Mouse (Mus musculus): ENCODE measurements around the gene Mbd3.

Gene Mbd3

DNA sequence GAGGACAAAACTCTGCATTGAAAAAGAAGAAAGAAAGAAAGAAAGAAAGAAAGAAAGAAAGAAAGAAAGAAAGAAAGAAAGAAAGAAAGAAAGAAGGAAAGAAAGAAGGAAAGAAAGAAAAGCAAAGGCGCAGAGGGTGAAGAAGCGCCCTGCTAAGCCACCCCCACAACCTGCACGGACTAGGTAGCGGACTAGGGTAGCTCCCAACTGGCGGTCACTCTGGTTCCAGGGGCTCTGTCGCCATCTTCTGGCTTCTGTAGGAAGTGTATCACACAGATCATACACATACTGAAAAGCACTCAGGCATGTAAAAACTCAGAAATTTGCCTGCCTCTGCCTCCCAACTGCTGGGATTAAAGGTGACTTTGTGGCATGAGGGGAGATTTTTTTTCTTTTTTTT, 25.3 kb downstream of the Mbd3 start:
- no peak for ATAC-seq (ENCODE audit: insufficient number of reproducible peaks, low FRiP score, low TSS enrichment)

DNA sequence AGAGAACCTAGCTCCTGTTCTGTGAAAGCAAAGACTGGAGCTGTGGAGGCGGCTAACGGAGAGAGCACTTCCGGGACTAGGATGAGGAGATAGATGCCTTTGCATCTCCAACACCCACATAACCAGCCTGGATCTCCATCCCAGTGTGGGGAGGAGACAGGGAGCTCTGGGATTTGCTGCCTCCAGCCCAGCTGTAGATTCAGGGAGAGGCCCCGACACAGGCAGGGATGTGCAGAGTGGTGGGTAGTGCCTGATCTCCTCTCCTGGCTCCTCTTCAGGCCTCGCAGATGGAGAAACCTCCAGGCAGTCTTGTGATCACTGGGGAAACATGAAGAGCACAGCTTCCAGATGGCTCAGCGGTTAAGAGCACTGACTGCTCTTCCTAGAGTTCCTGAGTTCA, 26.6 kb downstream of the Mbd3 start:
- ATAC-seq (ENCODE audit: insufficient number of reproducible peaks, low FRiP score, low TSS enrichment): no peak

DNA sequence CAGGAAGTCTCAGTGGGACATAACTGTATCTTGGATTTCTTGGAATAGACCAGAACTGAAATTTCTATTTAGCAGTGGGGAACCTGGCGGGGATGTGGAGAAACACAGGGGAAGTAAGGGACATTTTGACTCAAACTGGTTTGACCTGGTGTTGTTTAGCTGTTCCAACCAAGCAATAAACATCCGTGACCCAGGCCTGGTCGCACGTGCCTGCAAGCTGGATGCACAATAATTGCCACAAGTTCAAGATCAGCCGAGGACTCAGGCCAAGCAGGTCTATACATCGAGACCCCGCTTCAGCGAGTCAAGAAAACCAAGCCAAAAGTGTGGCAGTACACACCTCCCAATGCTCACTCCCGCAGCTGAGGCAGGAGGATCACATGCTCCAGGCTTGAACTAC, 27.4 kb downstream of the Mbd3 start:
- no peak for ATAC-seq (ENCODE audit: insufficient number of reproducible peaks, low FRiP score, low TSS enrichment)

GRCm38 (mm10) chr10:80371411-80371966, 27.9 kb downstream of the Mbd3 start:
- peak; percentile 79; the same call in 1 of the 2 replicates for ATAC-seq (ENCODE audit: insufficient number of reproducible peaks, low FRiP score, low TSS enrichment)

DNA sequence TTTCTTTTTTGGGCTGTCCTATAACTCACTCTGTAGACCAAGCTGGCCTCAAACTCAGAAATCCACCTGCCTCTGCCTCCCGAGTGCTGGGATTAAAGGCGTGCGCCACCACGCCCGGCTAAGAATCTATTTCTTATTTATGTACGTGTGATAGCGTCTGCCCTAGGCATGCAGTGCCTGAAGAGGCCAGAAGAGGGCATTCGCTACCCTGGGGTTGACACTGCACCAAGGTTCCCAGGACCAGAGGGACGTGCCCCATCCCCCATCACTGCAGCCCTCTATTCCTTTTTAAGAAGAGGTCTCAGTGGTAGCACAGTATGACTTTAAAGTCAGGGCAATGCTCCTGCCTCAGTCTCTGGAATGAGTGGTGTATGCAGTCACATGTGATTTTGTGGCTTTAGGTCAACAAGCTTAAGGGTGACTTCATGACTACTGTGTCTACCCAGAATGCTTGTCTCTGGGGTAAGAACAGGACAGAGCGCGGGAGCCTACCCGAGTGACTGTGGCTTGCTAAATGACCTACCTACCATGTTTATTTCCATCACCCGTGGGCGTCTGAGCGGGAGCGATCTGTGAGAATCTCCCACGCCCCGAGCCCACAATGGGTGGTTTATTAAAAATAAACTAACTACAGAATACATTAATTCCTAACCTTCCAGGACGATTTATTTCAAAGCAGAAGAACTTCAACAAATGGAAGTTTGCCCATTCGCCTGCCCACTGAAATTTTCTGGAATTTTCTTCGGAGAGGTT, 29.2 kb downstream of the Mbd3 start:
- ATAC-seq (ENCODE audit: insufficient number of reproducible peaks, low FRiP score, low TSS enrichment): no peak

DNA sequence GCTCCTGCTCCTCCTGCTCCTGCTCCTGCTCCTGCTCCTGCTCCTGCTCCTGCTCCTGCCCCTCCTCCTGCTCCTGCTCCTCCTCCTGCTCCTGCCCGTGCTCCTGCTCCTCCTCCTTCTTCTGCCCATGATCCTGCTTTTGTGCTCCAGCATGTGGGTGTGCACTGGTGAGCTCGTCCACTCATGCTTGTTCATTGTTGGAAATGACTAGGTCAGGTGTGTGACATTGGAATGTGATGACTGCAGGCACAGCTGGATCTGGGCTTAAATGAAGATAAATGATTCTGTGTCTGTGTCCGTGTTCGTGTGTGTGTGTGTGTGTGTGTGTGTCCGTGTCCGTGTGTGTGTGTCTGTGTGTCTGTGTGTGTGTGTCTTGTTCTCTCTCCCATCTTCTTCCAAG, 31.0 kb downstream of the Mbd3 start:
- ATAC-seq (ENCODE audit: insufficient number of reproducible peaks, low FRiP score, low TSS enrichment): no peak

- ATAC-seq (ENCODE audit: insufficient number of reproducible peaks, low FRiP score, low TSS enrichment): no peak
These were observed 31.4 kb downstream of the Mbd3 start for GRCm38 (mm10) chr10:80367954-80368353.

DNA sequence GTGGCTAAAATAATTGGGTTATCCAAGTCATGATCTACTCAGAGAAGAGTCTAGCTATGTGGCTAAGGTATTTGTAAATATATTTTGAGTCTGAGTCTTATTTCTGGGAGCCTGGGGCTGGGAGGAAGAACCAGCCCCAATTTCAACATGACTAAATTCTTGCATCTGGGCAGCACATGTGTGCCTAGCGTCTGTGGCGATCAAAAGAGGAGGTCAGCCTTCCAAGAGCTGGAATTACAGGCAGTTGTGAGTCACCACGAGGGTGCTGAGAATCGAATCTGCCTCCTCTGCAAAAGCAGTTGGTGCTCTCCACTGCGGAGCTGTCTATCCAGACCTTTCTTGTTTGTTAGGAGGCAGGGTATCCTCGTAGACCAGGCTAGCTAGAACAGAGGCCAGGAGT, 33.6 kb downstream of the Mbd3 start:
- no peak for ATAC-seq (ENCODE audit: insufficient number of reproducible peaks, low FRiP score, low TSS enrichment)

GRCm38 (mm10) chr10:80363734-80364133, 35.6 kb downstream of the Mbd3 start:
- no peak for ATAC-seq (ENCODE audit: insufficient number of reproducible peaks, low FRiP score, low TSS enrichment)

GRCm38 (mm10) chr10:80357994-80358639, 41.2 kb downstream of the Mbd3 start:
- ATAC-seq (ENCODE audit: insufficient number of reproducible peaks, low FRiP score, low TSS enrichment): no peak

GRCm38 (mm10) chr10:80357336-80357735, 42.0 kb downstream of the Mbd3 start:
- no peak for ATAC-seq (ENCODE audit: insufficient number of reproducible peaks, low FRiP score, low TSS enrichment)

DNA sequence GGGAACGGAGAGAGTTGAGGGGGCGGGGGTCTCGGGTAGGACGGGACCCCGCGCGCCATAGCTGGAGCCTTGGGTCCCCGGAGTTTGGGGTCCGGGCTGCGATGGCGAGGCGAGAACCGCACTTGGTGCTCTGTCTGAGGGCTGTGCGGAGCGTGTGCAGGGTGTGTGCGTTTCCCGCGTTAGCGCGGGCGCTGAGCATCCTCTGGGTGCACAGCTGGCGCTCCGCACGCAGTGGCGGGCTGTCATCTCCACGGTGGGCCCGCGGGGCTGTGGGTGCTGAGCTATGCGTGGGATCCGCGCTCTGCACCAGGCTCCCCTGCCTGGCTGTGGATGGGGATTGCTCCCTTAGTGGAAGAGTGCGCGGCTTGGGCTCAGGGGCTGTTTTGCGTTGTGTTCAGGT, 42.6 kb downstream of the Mbd3 start:
- no peak for ATAC-seq (ENCODE audit: insufficient number of reproducible peaks, low FRiP score, low TSS enrichment)

DNA sequence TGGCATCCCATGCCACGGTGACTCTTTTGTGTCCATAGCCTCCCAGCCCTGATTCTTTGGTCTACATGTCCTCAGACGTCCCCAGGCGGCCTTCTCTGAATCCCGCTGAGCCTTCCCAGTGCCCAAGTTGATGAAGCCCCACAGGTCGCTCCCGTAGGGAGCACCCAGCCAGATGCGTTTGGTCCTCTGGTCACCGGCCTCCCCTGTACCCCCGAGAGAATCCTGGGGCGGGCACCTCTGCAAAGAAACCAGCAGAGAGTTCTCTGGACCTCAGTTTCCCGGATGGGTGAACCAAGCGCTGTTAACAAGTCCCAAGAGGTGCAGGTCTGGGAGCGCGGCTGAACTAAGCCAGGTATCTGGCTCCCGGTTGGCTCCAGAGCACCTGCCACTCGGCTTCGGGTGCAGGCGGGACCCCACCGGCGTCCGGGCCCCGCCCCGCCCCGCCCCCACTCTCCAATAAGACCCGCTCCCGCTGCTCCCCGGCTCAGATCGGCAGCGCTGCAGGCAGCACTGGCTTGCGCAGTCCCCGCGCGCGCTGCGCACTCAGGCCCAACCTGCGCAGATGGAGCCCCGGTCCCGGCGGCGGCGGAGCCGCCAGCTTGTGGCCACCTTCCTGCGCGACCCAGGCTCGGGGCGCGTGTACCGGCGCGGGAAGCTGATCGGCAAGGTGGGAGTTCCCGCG, 43.2 kb downstream of the Mbd3 start, which contains the start of gene Plk5:
Plk5 (plus strand) TSS at position 459 of the 682 bp plus-strand sequence.
- peak; percentile 33; the same call in 1 of the 2 replicates for ATAC-seq (ENCODE audit: insufficient number of reproducible peaks, low FRiP score, low TSS enrichment)

DNA sequence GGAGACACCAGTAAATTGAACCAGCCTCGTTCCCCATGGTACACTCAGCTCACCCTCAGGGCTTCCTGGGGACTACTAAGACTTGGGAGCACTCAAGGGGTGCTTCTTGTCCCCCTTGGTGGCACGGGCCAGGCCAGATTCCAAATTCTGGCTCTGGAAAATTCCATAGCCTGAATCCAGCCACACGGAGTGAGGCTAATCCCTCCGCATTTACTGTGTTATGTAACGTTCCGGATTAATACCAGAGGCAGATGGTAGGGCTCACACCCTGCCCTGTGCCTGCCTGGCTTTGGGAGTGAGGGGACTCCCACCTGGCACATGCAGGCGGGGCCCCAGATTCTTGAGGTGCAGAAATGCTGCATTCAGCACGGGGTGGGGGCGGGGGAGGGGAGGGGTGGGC, 43.9 kb downstream of the Mbd3 start:
- ATAC-seq (ENCODE audit: insufficient number of reproducible peaks, low FRiP score, low TSS enrichment): peak; percentile 57; the same call in 1 of the 2 replicates

DNA sequence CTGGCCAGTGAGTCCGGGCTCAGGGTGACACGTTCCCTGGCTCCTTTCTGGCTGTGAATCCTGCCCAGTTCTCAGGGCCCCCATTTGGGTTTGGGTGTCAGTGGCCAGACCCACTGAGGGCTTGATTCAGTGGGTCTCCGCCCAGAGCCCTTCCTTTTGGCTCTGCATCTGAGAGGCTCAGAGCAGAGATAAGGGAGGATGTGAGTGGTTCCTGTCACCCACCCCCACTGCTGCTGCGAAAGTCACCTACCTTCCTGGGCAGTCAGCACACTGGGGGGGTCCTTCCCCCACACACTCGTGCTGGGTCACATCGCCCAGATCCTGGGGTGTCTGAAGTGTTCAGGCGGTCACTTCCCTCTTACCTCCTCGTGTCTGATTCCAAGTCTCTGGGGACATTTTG, 46.6 kb downstream of the Mbd3 start:
- ATAC-seq (ENCODE audit: insufficient number of reproducible peaks, low FRiP score, low TSS enrichment): no peak

DNA sequence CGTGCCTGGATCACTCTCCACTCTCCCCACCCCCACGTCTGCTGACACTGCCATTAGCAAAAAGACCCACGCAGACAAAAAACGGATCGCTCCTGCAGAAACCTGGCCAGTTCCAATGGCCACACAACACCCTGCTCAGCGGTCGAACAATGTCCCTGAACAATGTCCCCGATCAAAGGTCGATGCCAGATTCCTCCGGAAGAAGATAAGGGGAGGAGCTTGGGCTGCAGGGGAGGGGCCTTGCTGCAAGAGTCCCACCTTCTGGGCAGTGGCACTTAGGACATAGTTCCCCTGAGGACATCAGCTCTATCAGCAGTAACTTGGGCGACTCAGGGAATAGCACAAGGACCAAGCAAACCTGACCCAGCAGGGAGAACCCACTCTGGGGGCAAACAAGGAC, 47.5 kb downstream of the Mbd3 start:
- no peak for ATAC-seq (ENCODE audit: insufficient number of reproducible peaks, low FRiP score, low TSS enrichment)

- ATAC-seq (ENCODE audit: insufficient number of reproducible peaks, low FRiP score, low TSS enrichment): peak; percentile 38; the same call in 1 of the 2 replicates
These were observed 49.1 kb downstream of the Mbd3 start for GRCm38 (mm10) chr10:80350292-80350691.

DNA sequence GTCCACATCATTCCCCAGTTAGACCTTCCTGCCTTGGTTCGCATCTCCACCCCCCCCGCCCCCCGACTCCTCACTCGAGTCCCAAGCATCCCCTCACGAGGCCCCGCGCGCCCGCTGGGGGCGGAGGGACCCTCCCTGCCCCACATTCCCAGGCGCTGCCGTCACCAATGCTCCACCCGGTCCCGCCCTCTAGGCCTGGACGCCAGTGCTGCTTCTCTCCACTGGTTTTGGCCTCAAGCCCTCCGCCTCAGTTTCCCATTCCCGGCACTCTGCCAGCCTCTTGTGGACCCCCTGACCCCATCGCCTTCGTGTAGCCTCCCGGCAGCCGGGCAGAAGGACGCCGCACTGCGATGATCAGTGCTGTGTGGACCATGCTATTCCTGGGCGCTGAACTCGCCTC, 50.4 kb downstream of the Mbd3 start:
- ATAC-seq (ENCODE audit: insufficient number of reproducible peaks, low FRiP score, low TSS enrichment): no peak

GRCm38 (mm10) chr10:80348244-80348781, 51.0 kb downstream of the Mbd3 start, which contains the start of gene Adamtsl5:
Gene Adamtsl5 (minus strand): TSS chr10:80348412.
- ATAC-seq (ENCODE audit: insufficient number of reproducible peaks, low FRiP score, low TSS enrichment): 0 out of 2 replicates have a peak, but pooled peaks have one; percentile 4

DNA sequence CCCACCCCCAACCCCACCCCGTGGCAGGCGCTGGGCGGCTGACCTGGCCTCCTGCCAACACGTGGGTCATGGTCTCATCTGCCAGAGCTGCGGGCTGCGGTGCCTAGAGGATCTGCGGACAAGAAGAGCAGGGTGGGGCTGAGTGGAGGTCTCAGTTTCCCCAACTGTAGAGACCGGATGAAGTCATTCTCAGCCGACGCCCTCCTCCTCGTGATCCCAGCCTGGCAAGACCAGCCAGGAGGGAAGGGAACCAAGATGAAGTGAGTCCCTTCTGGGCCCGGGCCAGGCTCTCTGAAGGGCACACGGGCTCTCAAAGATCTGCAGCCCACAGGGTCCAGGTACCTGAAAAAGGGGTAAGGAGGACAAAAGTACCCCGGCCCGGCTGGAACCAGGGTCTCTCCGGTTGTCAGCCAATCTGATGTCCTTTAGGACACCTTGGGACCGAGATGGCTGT, 51.8 kb downstream of the Mbd3 start:
- no peak for ATAC-seq (ENCODE audit: insufficient number of reproducible peaks, low FRiP score, low TSS enrichment)

Measured in cerebellum, adult (tissue).